Mouse (Mus musculus): ENCODE data around the gene Alox5ap. TPM values are rescaled to one million over a fixed set of nuclear protein-coding genes. Genes with fewer than 3 reads are reported as not detected.
A peak's percentile ranks its signal among the peaks of the same experiment; 100 is the strongest.

The Alox5ap gene
- polyA plus RNA-seq, 1 experiment = 50.1 TPM

DNA sequence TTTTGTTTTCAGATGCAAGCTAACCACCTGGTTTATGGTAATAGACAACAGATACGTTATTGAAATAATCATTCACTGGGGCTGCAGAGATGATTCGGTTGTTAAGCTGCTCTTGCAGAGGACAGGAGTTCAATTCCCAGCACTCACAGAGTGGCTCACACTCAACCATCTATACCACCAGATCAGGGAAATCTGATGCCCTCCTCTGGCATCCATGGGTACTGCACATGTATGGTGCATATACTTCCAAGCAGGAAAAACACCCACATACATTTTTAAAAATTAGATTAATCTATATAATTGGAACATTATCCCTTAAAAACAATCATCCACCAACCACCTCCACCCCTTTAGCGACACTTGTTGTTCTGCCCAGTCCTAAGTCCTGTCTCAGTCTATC, 6.7 kb downstream of the Alox5ap start:
- Histone ChIP-seq H3K4me3 (ENCODE audit: control insufficient read depth, insufficient read depth, low read length) (no peak overlapping the region), H3K27ac (ENCODE audit: control insufficient read depth, insufficient read depth, low read length) (no peak overlapping the region), H3K27me3 (ENCODE audit: control insufficient read depth, insufficient read depth, low read length) (no peaks in the 10 kb centered on the region), H3K36me3 (ENCODE audit: control insufficient read depth, insufficient read depth, low read length) (no peaks in the 10 kb centered on the region), H3K4me1 (replicated peaks; ENCODE audit: control insufficient read depth, insufficient read depth, low read length) (peaks cover 29% of the 10 kb centered on the region)
- TF ChIP-seq POLR2A (IDR thresholded peaks at IDR 0.05; ENCODE audit: control insufficient read depth, extremely low read depth, insufficient read depth, low read length, poor library complexity) (no peak), CTCF (IDR thresholded peaks at IDR 0.05; ENCODE audit: borderline replicate concordance, control insufficient read depth, extremely low read depth, insufficient read depth, low read length, poor library complexity) (no peak)
- 98% methylated on average over 3 of the region's 3 CpGs for WGBS
- DNase-seq = no peak

DNA sequence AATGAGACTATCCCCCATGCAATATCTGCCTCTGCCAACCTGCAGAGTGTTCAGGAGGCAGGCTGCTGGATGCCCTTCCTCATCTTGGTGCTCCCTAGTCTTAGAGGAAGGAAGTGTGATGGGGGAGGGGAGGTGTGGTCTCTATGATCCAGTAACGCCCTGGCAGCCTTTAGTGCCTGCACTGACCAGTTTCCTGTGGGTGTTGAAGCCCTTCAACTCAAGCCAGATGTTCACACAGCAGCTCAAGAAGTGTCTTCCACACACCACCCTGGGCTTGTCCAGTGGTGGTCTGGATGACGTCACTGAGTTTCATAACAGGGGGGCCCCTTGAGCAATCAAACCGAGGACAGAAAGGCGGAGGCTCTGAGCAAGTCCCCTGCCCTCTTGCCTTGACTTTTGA, 8.0 kb downstream of the Alox5ap start:
- no peak overlapping the region for H3K27ac ChIP-seq (ENCODE audit: control insufficient read depth, insufficient read depth, low read length)
- DNase-seq = peak; percentile 40
- 43% methylated on average over 4 of the region's 4 CpGs for WGBS
- H3K36me3 ChIP-seq (ENCODE audit: control insufficient read depth, insufficient read depth, low read length) = no peaks in the 10 kb centered on the region
- no peaks in the 10 kb centered on the region for H3K27me3 ChIP-seq (ENCODE audit: control insufficient read depth, insufficient read depth, low read length)
- TF ChIP-seq POLR2A (IDR thresholded peaks at IDR 0.05; ENCODE audit: control insufficient read depth, extremely low read depth, insufficient read depth, low read length, poor library complexity) (no peak), CTCF (IDR thresholded peaks at IDR 0.05; ENCODE audit: borderline replicate concordance, control insufficient read depth, extremely low read depth, insufficient read depth, low read length, poor library complexity) (no peak)
- peaks cover 24% of the 10 kb centered on the region for H3K4me1 ChIP-seq (replicated peaks; ENCODE audit: control insufficient read depth, insufficient read depth, low read length)
- H3K4me3 ChIP-seq (ENCODE audit: control insufficient read depth, insufficient read depth, low read length) = no peak overlapping the region

DNA sequence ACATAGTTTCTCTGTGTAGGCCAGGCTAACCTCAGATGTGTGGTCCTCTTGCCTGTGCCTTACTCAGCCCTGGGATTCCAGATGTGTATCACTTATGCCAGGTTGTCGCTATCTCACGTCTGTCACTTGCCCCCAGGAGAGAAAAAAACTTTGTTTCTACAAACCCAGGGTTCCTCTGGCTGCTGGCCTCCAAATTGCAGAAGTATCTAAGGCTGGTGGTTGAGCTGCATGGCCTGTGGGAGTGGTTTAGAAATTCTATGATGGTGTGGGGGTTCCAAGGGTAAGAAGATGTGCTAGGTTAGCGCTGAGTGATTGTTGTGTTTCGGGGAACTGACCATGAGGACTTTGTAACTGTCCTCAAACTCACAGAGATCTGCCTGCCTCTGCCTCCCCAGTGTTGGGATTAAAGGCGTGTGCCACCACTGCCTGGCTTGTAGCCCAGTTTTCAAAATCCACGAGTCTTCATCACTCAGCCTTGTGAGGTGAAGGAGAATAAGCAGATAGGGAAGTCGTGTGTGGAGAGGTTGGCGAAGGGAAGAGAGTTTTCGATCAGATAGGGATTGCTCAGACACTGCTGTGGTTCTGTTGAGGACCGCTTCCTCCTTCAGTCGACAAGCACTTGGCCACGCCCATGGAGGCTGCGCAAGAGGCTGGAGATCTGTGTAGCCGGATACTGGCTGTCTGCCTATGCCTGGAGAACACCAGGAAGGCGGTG, 10.0 kb downstream of the Alox5ap start:
- no peaks in the 10 kb centered on the region for H3K36me3 ChIP-seq (ENCODE audit: control insufficient read depth, insufficient read depth, low read length)
- peaks cover 21% of the 10 kb centered on the region for H3K4me1 ChIP-seq (replicated peaks; ENCODE audit: control insufficient read depth, insufficient read depth, low read length)
- H3K27ac ChIP-seq (ENCODE audit: control insufficient read depth, insufficient read depth, low read length) = no peak overlapping the region
- TF ChIP-seq CTCF (IDR thresholded peaks at IDR 0.05; ENCODE audit: borderline replicate concordance, control insufficient read depth, extremely low read depth, insufficient read depth, low read length, poor library complexity) = no peak
- TF ChIP-seq POLR2A (IDR thresholded peaks at IDR 0.05; ENCODE audit: control insufficient read depth, extremely low read depth, insufficient read depth, low read length, poor library complexity) = no peak
- no peak for DNase-seq
- no peaks in the 10 kb centered on the region for H3K27me3 ChIP-seq (ENCODE audit: control insufficient read depth, insufficient read depth, low read length)
- WGBS = 50% methylated on average over 15 of the region's 15 CpGs
- no peak overlapping the region for H3K4me3 ChIP-seq (ENCODE audit: control insufficient read depth, insufficient read depth, low read length)

DNA sequence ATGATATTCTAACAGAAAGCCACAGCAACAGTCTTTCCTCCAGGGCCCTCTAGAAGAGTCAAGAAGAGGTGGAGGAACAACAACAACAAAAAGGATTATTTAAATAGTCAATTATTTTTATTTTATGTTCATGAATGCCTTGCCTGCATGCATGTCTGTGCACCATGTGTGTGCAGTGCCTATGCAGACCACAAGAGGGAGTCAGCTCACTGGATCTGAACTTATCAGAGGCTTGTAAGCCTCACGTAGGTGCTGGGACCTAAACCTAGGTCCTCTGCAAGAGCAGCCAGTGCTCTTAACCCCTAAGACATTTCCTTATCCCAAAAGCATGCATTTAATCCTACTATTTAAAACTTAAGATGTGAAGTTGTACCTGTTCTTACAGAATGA, 10.5 kb downstream of the Alox5ap start:
- Histone ChIP-seq H3K27me3 (ENCODE audit: control insufficient read depth, insufficient read depth, low read length) (no peaks in the 10 kb centered on the region), H3K4me3 (ENCODE audit: control insufficient read depth, insufficient read depth, low read length) (no peak overlapping the region), H3K36me3 (ENCODE audit: control insufficient read depth, insufficient read depth, low read length) (no peaks in the 10 kb centered on the region), H3K27ac (ENCODE audit: control insufficient read depth, insufficient read depth, low read length) (no peak overlapping the region), H3K4me1 (replicated peaks; ENCODE audit: control insufficient read depth, insufficient read depth, low read length) (peaks cover 21% of the 10 kb centered on the region)
- TF ChIP-seq POLR2A (IDR thresholded peaks at IDR 0.05; ENCODE audit: control insufficient read depth, extremely low read depth, insufficient read depth, low read length, poor library complexity) (no peak), CTCF (IDR thresholded peaks at IDR 0.05; ENCODE audit: borderline replicate concordance, control insufficient read depth, extremely low read depth, insufficient read depth, low read length, poor library complexity) (no peak)
- 95% methylated on average over 1 of the region's 1 CpGs for WGBS
- no peak for DNase-seq

DNA sequence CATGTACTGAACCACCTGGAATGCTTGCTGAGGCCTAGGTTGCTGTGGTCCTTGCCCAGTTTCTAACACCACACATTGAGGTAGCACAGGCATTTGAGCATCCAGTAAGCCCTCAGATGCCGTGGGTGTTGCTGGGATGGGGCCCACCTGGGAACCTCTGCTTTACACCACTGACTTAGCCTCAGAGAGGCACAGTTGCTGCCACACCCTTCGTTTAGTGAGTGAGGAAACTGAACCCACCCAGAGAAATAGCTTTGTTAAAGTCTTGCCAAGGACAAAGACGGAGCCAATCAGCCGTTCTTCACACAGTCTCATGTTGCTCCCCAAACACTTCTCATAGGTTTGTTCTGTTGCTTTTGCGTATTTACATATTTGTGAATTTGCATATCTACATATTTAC, 13.0 kb downstream of the Alox5ap start:
- WGBS = 85% methylated on average over 5 of the region's 5 CpGs
- no peak for DNase-seq
- H3K4me1 ChIP-seq (replicated peaks; ENCODE audit: control insufficient read depth, insufficient read depth, low read length) = peaks cover 18% of the 10 kb centered on the region
- H3K27ac ChIP-seq (ENCODE audit: control insufficient read depth, insufficient read depth, low read length) = no peak overlapping the region
- H3K27me3 ChIP-seq (ENCODE audit: control insufficient read depth, insufficient read depth, low read length) = no peaks in the 10 kb centered on the region
- TF ChIP-seq POLR2A (IDR thresholded peaks at IDR 0.05; ENCODE audit: control insufficient read depth, extremely low read depth, insufficient read depth, low read length, poor library complexity) (no peak), CTCF (IDR thresholded peaks at IDR 0.05; ENCODE audit: borderline replicate concordance, control insufficient read depth, extremely low read depth, insufficient read depth, low read length, poor library complexity) (no peak)
- H3K4me3 ChIP-seq (ENCODE audit: control insufficient read depth, insufficient read depth, low read length) = no peak overlapping the region
- H3K36me3 ChIP-seq (ENCODE audit: control insufficient read depth, insufficient read depth, low read length) = no peaks in the 10 kb centered on the region

DNA sequence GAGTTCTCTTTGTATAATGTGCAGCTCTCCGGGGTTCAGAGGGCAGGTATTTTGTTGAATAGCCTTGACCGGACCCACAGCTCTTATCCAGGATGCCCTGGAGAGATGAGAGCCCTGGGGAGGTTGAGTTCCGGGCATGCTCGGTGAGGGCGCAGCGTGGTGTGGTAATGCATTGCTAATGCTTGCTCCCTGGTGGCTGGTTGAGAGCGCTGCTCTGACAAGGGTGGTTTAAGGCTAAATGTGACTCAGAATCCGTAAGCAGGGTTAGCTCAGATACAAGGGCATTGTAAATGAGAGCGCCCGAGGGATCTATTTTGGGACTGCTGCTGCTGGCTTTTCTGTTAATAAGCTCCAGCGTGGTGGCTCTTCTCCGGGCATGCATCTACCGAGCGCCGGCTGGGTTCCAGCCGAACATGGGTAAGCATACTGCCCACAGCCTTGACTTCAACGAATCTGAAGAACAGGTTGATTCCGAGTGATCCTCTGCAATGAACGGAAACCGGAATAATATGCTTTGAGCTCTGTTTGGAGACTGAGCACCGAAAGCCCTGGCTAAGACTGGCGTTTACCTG, 14.8 kb downstream of the Alox5ap start:
- Histone ChIP-seq H3K27ac (ENCODE audit: control insufficient read depth, insufficient read depth, low read length) (no peak overlapping the region), H3K4me3 (ENCODE audit: control insufficient read depth, insufficient read depth, low read length) (no peak overlapping the region), H3K4me1 (replicated peaks; ENCODE audit: control insufficient read depth, insufficient read depth, low read length) (peaks cover 13% of the 10 kb centered on the region), H3K36me3 (ENCODE audit: control insufficient read depth, insufficient read depth, low read length) (no peaks in the 10 kb centered on the region), H3K27me3 (ENCODE audit: control insufficient read depth, insufficient read depth, low read length) (no peaks in the 10 kb centered on the region)
- 96% methylated on average over 22 of the region's 22 CpGs for WGBS
- DNase-seq = no peak
- no peak for TF ChIP-seq CTCF (IDR thresholded peaks at IDR 0.05; ENCODE audit: borderline replicate concordance, control insufficient read depth, extremely low read depth, insufficient read depth, low read length, poor library complexity)
- TF ChIP-seq POLR2A (IDR thresholded peaks at IDR 0.05; ENCODE audit: control insufficient read depth, extremely low read depth, insufficient read depth, low read length, poor library complexity) = no peak

All from thymus, adult 2 months (tissue).